Mouse (Mus musculus) heart, postnatal 0 days (tissue): Measurements from ENCODE around the gene Dcp1a.

Source experiments
- CTCF ChIP-seq: IDR thresholded peaks from 2 replicates; pipeline ENCODE4 v1.5.1; 2016; ENCODE audit warnings: antibody characterized with exemption, control low read depth, low read depth
- EP300 ChIP-seq: IDR thresholded peaks from 2 replicates; pipeline ENCODE4 v1.6.1; 2016; ENCODE audit warnings: antibody characterized with exemption, low read depth

DNA sequence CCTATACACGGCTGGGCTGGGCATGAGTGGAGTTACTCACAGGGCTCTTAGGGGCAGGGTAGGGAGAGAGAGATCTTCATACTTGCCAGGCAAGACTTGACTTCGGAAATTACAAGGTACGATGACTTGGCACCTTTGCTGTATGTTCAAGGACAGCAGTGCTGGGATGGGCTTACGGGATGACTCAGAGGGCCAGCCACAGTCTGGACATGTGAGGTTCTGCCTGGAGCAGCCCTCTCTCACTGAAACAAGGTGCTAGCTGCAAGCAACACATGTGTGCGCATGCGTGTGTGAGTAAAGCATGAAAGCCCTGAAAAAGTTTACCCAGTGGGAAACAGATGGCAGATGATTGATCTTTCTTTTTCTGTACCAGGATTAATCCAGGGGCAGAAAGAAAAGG, 52.6 kb downstream of the Dcp1a start:
- no peak for TF ChIP-seq CTCF
- TF ChIP-seq EP300 = no peak
